Mouse (Mus musculus): ENCODE measurements at regions not wholly inside any gene's neighbourhood (a gene's known extent, or its start where the extent isn't known, plus 50 kb on each side); places are given as distances from the start of the nearest gene placed in this dataset.

DNA sequence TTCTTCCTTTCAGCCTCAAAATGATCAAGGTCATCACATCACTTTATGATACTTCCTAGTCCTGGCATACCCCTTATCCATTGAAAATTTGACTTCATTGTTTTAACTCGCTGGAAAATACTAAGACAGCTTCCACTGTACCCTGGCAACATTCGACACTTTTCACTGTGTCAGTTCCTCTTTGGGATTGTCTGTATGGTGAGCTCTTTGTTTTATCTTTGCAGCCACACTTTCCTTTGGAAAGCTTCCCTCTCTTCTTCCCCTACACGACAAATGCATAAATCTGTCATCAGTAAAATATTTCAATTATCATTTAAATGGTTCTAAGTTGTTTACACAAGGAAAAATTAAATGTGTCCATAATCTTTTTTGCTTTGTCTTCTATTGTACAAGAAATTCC, 431.8 kb upstream of the Mef2c start:
- no peak for TF ChIP-seq POLR2A (IDR thresholded peaks at IDR 0.05; ENCODE audit: control insufficient read depth, extremely low read depth, insufficient read depth, low read length, poor library complexity)
- no peak for TF ChIP-seq CTCF (IDR thresholded peaks at IDR 0.05; ENCODE audit: borderline replicate concordance, control insufficient read depth, extremely low read depth, insufficient read depth, low read length, poor library complexity)

Data from thymus, adult 2 months (tissue).